Mouse (Mus musculus) midbrain, postnatal 0 days (tissue): ENCODE results near the gene Rps19. TPM values are rescaled to one million over a fixed set of nuclear protein-coding genes. Genes with fewer than 3 reads are reported as not detected.
A peak's percentile ranks its signal among the peaks of the same experiment; 100 is the strongest.
"Not testable (repeated sequence)": the region's sequence is repeated elsewhere in the genome, so short reads cannot be mapped to it uniquely, and the experiment has no call there.

Experiments
- ATAC-seq: fragments of 200-750 bp; cut with Nextera tagmentation; 2 replicates; pipeline ENCODE4 v1.8.0; 2017; ENCODE audit warnings: moderate number of reproducible peaks, mild to moderate bottlenecking, moderate TSS enrichment, moderate library complexity; ENCODE audit not compliant: low FRiP score
- DNase-seq: peaks from one replicate; pipeline ENCODE4 v3.0.0-alpha.2; 2015; ENCODE audit warnings: low spot score
- H3K27ac ChIP-seq: fragments of 300-500 bp; sonication (generic); 2 replicates; pipeline ENCODE4 v1.5.1; 2014; ENCODE audit warnings: low read depth, mild to moderate bottlenecking, low read length, mixed read lengths
- H3K27me3 ChIP-seq: fragments of 300-500 bp; sonication (generic); 2 replicates; pipeline ENCODE4 v1.6.1; 2014; ENCODE audit warnings: low read length, control low read depth, mixed read lengths; ENCODE audit not compliant: insufficient read depth
- H3K36me3 ChIP-seq: fragments of 300-500 bp; sonication (generic); 2 replicates; pipeline ENCODE4 v1.6.1; 2014; ENCODE audit warnings: low read length, control low read depth, mixed read lengths; ENCODE audit not compliant: insufficient read depth
- H3K4me1 ChIP-seq: fragments of 300-500 bp; sonication (generic); 2 replicates; pipeline ENCODE4 v1.6.1; 2014; ENCODE audit warnings: mild to moderate bottlenecking, control low read depth, antibody characterized with exemption, low read length, mixed read lengths; ENCODE audit not compliant: insufficient read depth
- H3K4me2 ChIP-seq: fragments of 300-500 bp; sonication (generic); 2 replicates; pipeline ENCODE4 v1.6.1; 2014; ENCODE audit warnings: low read depth, mild to moderate bottlenecking, low read length, mixed read lengths; ENCODE audit not compliant: poor library complexity, severe bottlenecking
- H3K4me3 ChIP-seq: fragments of 300-500 bp; sonication (generic); 2 replicates; pipeline ENCODE4 v1.5.1; 2014; ENCODE audit warnings: low read depth, mild to moderate bottlenecking, low read length, moderate library complexity
- H3K9ac ChIP-seq: fragments of 300-500 bp; sonication (generic); replicated peaks from 2 replicates; pipeline ENCODE4 v1.6.1; 2014; ENCODE audit warnings: mild to moderate bottlenecking, low read length, moderate library complexity, mixed read lengths; ENCODE audit not compliant: poor library complexity, severe bottlenecking
- H3K9me3 ChIP-seq: fragments of 300-500 bp; sonication (generic); 2 replicates; pipeline ENCODE4 v1.6.1; 2016; ENCODE audit warnings: low read length, control low read depth
- CTCF ChIP-seq: IDR thresholded peaks from 2 replicates; pipeline ENCODE4 v1.5.1; 2016; ENCODE audit warnings: antibody characterized with exemption, mild to moderate bottlenecking
- WGBS: fragments of 180-500 bp; shearing (Covaris S2); extraction: QIAGEN DNeasy Blood & Tissue Kit; methylation state at CpG from one replicate; pipeline ENCODE4 v1.1.7; 2014; 5-methylcytosine and 5-hydroxymethylcytosine counted together
- polyA plus RNA-seq: library from polyadenylated mRNA; unstranded; fragments of >200 nt; fragmentation: Nextera tagmentation; extraction: Ambion mirVana; gene quantifications from 2 replicates; pipeline ENCODE4 v1.2.1, GENCODE M21; 2015
- total RNA-seq: library from RNA; depleted of rRNA; stranded (reverse); fragments of >200 nt; gene quantifications from 2 replicates; pipeline ENCODE4 v1.2.3, GENCODE M21; 2014

Gene Rps19
- total and polyA plus RNA-seq, 2 experiments from 2014 or later, result 364 to 1,202 TPM

DNA sequence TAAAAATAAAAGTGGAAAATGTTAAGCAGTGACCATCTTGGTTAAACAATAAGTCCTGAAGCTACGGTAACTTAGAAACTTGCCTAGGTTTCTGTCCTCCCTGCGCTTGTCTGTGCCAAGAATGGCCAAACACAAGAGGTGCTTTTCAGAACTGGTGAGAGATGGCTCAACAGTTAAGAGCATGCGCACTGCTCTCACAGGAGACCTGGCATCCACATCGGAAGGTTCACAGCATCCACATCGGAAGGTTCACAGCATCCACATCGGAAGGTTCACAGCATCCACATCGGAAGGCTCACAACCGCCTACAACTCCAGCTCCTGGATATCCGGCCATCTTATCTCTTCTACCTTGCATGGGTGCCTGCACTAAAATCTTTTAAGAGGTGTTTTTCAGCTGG lies 39.0 kb upstream of the Rps19 start:
- Histone ChIP-seq H3K4me3 (no peak overlapping the region), H3K9me3 (no peaks in the 10 kb centered on the region), H3K27ac (no peak overlapping the region), H3K4me1 (no peaks in the 10 kb centered on the region), H3K36me3 (no peaks in the 10 kb centered on the region), H3K4me2 (no peak overlapping the region), H3K27me3 (no peaks in the 10 kb centered on the region), H3K9ac (no peak overlapping the region)
- no peak for DNase-seq
- TF ChIP-seq CTCF, result no peak
- WGBS, result 84% methylated on average over 9 of the region's 9 CpGs
- no peak for ATAC-seq

DNA sequence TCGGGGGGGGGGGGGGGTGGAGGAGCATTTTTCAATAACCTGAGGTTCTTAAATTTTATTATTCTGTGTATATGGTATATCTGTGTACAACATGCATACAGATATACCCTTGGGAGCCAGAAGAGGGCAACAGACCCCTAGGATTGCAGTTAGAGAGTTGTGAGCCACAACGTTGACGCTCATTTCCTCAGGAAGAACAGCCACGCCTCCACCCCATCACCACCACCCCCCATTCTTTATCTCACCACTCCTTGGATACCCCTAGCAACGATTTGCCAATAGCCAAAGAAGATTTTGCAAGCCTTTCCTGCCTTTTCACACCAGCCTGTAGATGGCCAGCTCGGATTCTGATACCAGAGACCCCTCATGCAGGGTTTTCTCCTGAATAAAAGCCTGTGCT lies 38.5 kb upstream of the Rps19 start:
- peak; percentile 44 for DNase-seq
- Histone ChIP-seq H3K27ac (no peak overlapping the region), H3K4me1 (no peaks in the 10 kb centered on the region), H3K4me2 (no peak overlapping the region), H3K9ac (no peak overlapping the region), H3K36me3 (no peaks in the 10 kb centered on the region), H3K27me3 (no peaks in the 10 kb centered on the region), H3K9me3 (no peaks in the 10 kb centered on the region), H3K4me3 (no peak overlapping the region)
- ATAC-seq, result peak; percentile 41; the same call in 1 of the 2 replicates
- peak; percentile 55 for TF ChIP-seq CTCF
- WGBS, result 6% methylated on average over 6 of the region's 6 CpGs

DNA sequence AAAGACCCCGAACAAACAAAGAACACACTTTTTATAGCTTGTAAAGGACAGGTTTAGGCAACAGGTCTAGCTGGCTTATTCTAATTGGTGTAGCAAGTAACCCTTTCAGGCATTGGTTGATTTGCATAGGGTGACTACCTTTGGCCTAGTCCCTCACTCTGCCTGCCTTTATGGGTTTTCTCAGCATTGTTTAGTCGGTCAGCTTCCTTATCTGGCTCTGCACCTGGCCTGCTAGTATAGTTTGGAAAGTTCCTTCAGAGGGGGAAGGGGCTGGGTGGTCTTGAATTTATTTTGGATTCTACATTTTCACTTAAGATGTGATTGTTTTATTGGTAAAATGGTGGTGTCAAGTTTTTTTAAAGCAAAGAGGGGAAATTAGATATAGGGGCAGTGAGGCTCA lies 37.6 kb upstream of the Rps19 start:
- not testable (repeated sequence) for H3K27me3 ChIP-seq, H3K36me3 ChIP-seq, H3K27ac ChIP-seq, H3K4me1 ChIP-seq, H3K9me3 ChIP-seq, H3K4me3 ChIP-seq, DNase-seq, ATAC-seq, H3K9ac ChIP-seq, H3K4me2 ChIP-seq
- 50% methylated on average over 2 of the region's 2 CpGs for WGBS

DNA sequence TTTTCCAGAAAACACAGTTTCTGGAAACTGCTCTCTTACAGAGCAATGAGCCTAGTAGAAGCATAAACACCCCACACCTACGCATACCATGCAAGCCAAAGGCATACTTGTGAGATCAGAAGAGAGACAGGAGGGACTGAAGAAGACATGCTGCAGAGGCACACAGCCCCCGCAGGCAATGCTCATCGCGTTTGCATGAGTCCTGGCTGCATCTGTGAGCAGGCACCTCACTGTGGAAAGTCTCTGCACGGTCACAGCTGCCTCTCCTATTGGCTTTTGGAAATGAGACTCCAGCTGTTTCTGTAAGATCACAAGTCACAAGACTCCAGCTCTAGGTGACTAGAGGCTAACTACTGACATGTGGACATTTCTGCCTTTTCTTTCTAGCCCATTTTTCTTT lies 34.0 kb upstream of the Rps19 start:
- H3K27me3 ChIP-seq, result no peaks in the 10 kb centered on the region
- no peak for DNase-seq
- no peak for TF ChIP-seq CTCF
- H3K36me3 ChIP-seq, result no peaks in the 10 kb centered on the region
- no peak overlapping the region for H3K27ac ChIP-seq
- no peak overlapping the region for H3K4me2 ChIP-seq
- H3K9ac ChIP-seq, result no peak overlapping the region
- H3K9me3 ChIP-seq, result no peaks in the 10 kb centered on the region
- WGBS, result 26% methylated on average over 5 of the region's 5 CpGs
- no peaks in the 10 kb centered on the region for H3K4me1 ChIP-seq
- H3K4me3 ChIP-seq, result no peak overlapping the region
- ATAC-seq, result no peak

DNA sequence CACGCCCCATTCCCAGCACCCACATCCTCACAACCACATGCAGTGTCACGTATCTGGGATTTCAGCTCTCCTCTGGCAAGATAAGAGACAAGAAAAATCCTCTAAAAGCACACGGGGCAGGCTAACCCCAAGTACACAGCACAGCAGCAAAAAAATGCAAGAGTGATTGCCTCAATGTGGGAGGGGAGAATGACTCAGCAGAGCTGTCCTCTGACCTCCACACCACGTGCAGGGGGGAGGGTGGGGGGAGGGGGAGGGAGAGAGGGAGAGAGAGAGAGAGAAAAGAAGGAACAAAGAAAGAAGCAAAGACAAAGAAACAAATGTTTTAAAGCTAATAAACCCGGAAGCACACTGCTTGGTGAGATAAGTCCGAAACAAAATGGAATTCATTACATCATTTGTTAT lies 33.3 kb upstream of the Rps19 start:
- H3K27ac ChIP-seq, result no peak overlapping the region
- ATAC-seq, result no peak
- H3K9ac ChIP-seq, result no peak overlapping the region
- H3K4me2 ChIP-seq, result no peak overlapping the region
- no peak for DNase-seq
- WGBS, result 35% methylated on average over 6 of the region's 6 CpGs
- H3K36me3 ChIP-seq, result no peaks in the 10 kb centered on the region
- no peaks in the 10 kb centered on the region for H3K9me3 ChIP-seq
- no peak for TF ChIP-seq CTCF
- H3K4me1 ChIP-seq, result no peaks in the 10 kb centered on the region
- no peak overlapping the region for H3K4me3 ChIP-seq
- H3K27me3 ChIP-seq, result no peaks in the 10 kb centered on the region

DNA sequence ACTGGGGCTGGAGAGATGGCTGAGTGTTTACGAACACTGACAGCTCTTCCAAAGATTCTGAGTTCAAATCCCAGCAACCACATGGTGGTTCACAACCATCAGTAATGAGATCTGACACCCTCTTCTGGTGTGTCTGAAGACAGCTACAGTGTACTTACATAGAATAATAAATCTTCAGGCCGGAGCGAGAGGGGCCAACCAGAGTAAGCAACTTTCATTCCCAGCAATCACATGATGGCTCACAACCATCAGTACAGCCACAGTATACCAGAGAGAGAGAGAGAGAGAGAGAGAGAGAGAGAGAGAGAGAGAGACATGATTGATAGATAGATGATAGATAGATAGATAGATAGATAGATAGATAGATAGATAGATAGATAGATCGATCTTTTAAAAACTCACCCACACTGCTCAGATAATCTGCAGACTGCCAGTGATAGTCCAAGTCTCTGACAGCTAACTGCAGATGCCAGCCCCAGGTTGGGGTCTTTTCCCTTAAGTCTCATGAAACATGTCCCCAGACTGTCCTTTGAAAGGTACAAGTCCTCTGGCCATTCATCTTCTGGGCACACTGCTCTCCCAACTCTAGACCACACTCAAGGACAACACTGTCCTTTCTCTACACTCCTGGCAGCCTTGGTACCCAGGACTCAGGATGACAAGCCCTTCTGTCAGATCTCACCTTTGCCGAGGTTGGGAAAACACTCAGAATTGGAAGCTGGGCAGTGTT lies 32.4 kb upstream of the Rps19 start:
- H3K4me2 ChIP-seq, result no peak overlapping the region
- H3K27me3 ChIP-seq, result no peaks in the 10 kb centered on the region
- DNase-seq (no peak), ATAC-seq (no peak)
- H3K4me1 ChIP-seq, result no peaks in the 10 kb centered on the region
- WGBS, result 86% methylated on average over 5 of the region's 5 CpGs
- TF ChIP-seq CTCF, result no peak
- no peak overlapping the region for H3K27ac ChIP-seq
- no peaks in the 10 kb centered on the region for H3K36me3 ChIP-seq
- no peaks in the 10 kb centered on the region for H3K9me3 ChIP-seq
- no peak overlapping the region for H3K9ac ChIP-seq
- no peak overlapping the region for H3K4me3 ChIP-seq
